Mouse (Mus musculus) retina, embryonic 14.5 days (tissue): ENCODE measurements around the gene Adgrg3.

Source experiments
- DNase-seq: peaks from one replicate; pipeline ENCODE4 v3.0.0-alpha.2; 2015; ENCODE audit warnings: low spot score

Gene Adgrg3

GRCm38 (mm10) chr8:95081650-95082049 is 64.2 kb downstream of the Adgrg3 start:
- no peak for DNase-seq

DNA sequence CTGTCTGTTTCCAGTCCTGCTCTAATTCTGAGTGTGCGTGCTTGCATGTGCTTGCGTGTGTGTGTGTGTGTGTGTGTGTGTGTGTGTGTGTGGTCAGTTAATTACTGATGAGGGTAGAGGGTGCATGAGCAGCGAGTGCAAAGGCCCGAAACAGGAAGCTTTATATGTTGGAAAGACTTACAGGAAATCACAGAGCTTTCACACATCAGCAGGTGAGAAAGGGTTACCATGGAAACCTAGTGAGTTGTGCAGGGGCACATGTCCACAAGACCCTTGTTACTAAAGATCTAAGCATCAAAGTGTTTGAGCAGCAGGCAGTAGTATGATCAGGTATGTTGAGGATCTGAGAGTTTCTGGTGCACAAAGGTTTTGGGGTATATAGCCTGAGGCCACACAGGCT is 66.8 kb downstream of the Adgrg3 start:
- DNase-seq: no peak

DNA sequence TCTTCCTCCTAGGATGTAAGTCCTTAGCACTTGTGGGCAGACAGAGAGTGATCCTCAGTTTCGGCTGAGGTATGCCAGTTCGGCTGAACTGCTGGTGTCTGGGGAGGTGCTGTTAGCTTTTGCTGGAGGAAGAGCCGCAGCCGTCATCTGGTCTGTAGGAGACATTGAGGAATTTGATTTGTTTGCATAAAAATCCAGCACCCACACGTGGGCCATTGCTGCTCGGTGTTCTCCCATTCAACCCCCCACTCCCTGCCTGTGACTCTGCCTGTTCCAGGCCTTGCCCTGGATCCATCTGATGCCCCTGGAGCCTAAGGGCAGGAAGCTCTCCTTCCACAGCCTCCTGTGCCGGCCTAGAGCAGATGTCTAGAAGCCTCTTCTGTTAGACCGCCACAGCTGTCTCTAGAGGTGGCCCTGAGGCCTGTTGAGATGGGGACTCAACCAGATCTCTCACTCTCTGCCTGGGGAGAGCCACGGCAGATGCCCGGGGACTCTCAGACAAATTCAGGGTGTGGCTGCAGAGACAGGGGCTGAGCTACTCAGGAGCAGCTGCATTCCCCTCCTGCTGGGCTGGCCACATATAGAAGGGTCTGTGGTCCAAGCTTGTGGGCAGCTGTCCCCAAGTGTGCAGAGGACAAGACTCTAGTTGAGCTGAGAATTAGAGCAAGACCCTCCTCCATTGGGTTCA is 67.4 kb downstream of the Adgrg3 start:
- no peak for DNase-seq

DNA sequence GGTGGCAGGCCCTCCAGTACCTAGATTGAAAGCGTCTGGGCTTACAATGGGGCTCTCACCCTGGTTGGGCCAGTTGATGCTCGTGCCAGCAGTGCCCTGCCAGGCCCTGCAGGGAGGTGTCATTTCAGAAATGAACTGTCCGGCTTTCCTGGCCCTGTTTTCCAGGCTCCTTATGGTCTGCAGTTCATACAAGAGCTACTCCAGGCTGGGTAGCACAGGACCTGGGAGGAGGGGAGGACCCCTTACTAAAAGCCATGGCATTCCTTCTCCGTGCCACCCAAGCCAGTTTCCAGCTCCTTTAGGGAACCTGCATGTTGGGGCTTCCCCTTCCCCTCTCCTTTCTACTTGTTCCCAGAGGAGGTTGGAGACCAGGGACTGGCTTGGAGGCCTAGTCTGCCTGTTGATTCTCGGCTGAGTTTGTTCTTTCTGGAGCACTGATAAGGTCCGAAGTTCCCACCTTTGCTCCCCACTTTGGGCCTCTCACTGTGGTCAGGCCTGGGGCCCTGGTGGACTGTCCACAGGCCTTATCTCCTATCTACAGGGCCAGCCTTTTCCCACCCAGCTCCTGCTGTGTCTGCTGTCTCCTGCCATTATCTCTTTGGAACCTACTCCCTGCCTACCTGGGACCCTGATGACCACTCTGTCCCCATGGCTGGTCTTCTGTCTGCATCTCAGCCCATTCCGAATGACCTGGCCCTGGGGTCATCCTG is 68.1 kb downstream of the Adgrg3 start:
- no peak for DNase-seq

DNA sequence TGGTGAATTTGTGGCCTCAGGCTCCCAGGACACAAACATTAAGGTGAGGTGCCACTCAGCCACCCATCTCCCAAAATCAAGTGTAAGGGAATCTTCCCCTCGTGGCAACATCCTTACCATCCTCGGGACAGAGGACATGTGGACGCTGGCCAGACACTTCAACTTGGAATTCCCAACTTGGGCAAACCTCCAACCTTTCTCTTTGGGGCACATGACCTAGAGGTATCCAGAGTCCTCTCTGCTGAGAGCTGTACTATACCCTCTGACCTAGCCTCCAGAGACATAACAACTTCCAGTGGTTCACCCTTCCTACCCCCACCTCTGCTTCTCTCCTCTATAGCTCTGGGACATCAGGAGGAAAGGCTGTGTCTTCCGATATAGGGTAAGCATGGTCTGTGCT is 76.1 kb downstream of the Adgrg3 start:
- no peak for DNase-seq
